Mouse (Mus musculus) CH12.LX (cell line): Measurements from ENCODE around the gene Slc47a2. TPM values are rescaled to one million over a fixed set of nuclear protein-coding genes. Genes with fewer than 3 reads are reported as not detected.

Source experiments
- DNase-seq: peaks from one replicate; pipeline ENCODE4 v3.0.0-alpha.2; 2013; ENCODE audit errors: extremely low read depth
- H3K27ac ChIP-seq: 2 replicates; pipeline ENCODE4 v1.5.1; 2012; ENCODE audit warnings: low read depth, mild to moderate bottlenecking, control low read depth, moderate library complexity; ENCODE audit not compliant: insufficient read depth
- H3K27me3 ChIP-seq: replicated peaks from 2 replicates; pipeline ENCODE3; 2012; ENCODE audit warnings: inconsistent platforms
- H3K36me3 ChIP-seq, 2 experiments: replicated peaks in 1 of 2; 2 replicates each; pipeline versions ENCODE3 to v1.6.1; 2012; ENCODE audit warnings: inconsistent platforms in 1 of 2, low read length in 1 of 2, mild to moderate bottlenecking in 1 of 2, mixed read lengths in 1 of 2, moderate library complexity in 1 of 2; ENCODE audit not compliant: control insufficient read depth in 1 of 2, insufficient read depth in 1 of 2
- H3K4me1 ChIP-seq, 2 experiments: 2 replicates each; pipeline ENCODE4 v1.6.1; 2012; ENCODE audit warnings: inconsistent platforms in 1 of 2, moderate library complexity in 1 of 2; ENCODE audit not compliant: insufficient read depth in 2 of 2, control insufficient read depth in 1 of 2
- H3K4me2 ChIP-seq: 2 replicates; pipeline ENCODE4 v1.6.1; 2012; ENCODE audit warnings: low read depth, mild to moderate bottlenecking, control low read depth; ENCODE audit not compliant: poor library complexity, insufficient read depth, severe bottlenecking
- H3K4me3 ChIP-seq, 3 experiments: fragments of 150-350 bp in 1 of 3; sonication (generic) in 1 of 3; replicated peaks in 1 of 3; 2 replicates each; pipeline versions ENCODE3 to v1.5.1; 2011 to 2012; ENCODE audit warnings: low read depth in 2 of 3, low read length in 2 of 3, mild to moderate bottlenecking in 2 of 3, moderate library complexity in 2 of 3, control low read depth in 1 of 3, improper control_type of control experiment in 1 of 3, inconsistent platforms in 1 of 3, mixed read lengths in 1 of 3; ENCODE audit not compliant: poor library complexity in 1 of 3
- H3K79me2 ChIP-seq: replicated peaks from 2 replicates; pipeline ENCODE4 v1.6.1; 2012; ENCODE audit warnings: mild to moderate bottlenecking, moderate library complexity; ENCODE audit not compliant: control insufficient read depth, poor library complexity, insufficient read depth, severe bottlenecking; ENCODE audit errors: extremely low read depth
- H3K9ac ChIP-seq: 2 replicates; pipeline ENCODE4 v1.6.1; 2012; ENCODE audit warnings: low read depth, mild to moderate bottlenecking, control low read depth, moderate library complexity; ENCODE audit not compliant: insufficient read depth
- H3K9me3 ChIP-seq: replicated peaks from 2 replicates; pipeline ENCODE3; 2012; ENCODE audit warnings: low read length, inconsistent platforms, mixed read lengths
- BHLHE40 ChIP-seq: IDR thresholded peaks from 2 replicates; pipeline ENCODE4 v1.6.1; 2011; ENCODE audit warnings: mild to moderate bottlenecking, low read depth, low read length, improper control_type of control experiment
- CTCF ChIP-seq, 2 experiments: IDR thresholded peaks in 1 of 2; conservative IDR thresholded peaks in 1 of 2; 2 replicates each; pipeline ENCODE4 v1.5.1; 2011 to 2012; ENCODE audit warnings: low read depth in 2 of 2, low read length in 2 of 2, improper control_type of control experiment in 1 of 2, inconsistent platforms in 1 of 2, mild to moderate bottlenecking in 1 of 2, moderate library complexity in 1 of 2
- E2F4 ChIP-seq: IDR thresholded peaks from 2 replicates; pipeline ENCODE4 v1.6.1; 2011; ENCODE audit warnings: low read depth, low read length, improper control_type of control experiment; ENCODE audit not compliant: insufficient replicate concordance
- GABPA ChIP-seq: IDR thresholded peaks from 2 replicates; pipeline ENCODE4 v1.6.1; 2012; ENCODE audit warnings: low read depth, low read length, improper control_type of control experiment, inconsistent platforms; ENCODE audit not compliant: insufficient replicate concordance
- HCFC1 ChIP-seq: IDR thresholded peaks from 2 replicates; pipeline ENCODE4 v1.6.1; 2012; ENCODE audit warnings: low read depth, mild to moderate bottlenecking, inconsistent platforms, low read length, improper control_type of control experiment
- JUN ChIP-seq: IDR thresholded peaks from 2 replicates; pipeline ENCODE4 v1.6.1; 2011; ENCODE audit warnings: low read depth, mild to moderate bottlenecking, low read length, improper control_type of control experiment, moderate library complexity; ENCODE audit not compliant: insufficient read depth
- JUND ChIP-seq: conservative IDR thresholded peaks from 2 replicates; pipeline ENCODE4 v1.6.1; 2011; ENCODE audit warnings: low read depth, low read length, improper control_type of control experiment
- KAT2A ChIP-seq: IDR thresholded peaks from 2 replicates; pipeline ENCODE4 v1.6.1; 2012; ENCODE audit warnings: low read length, improper control_type of control experiment, inconsistent platforms; ENCODE audit not compliant: insufficient replicate concordance
- MAFK ChIP-seq: IDR thresholded peaks from 2 replicates; pipeline ENCODE4 v1.6.1; 2011; ENCODE audit warnings: low read length, improper control_type of control experiment; ENCODE audit not compliant: insufficient replicate concordance
- MAZ ChIP-seq: IDR thresholded peaks from 2 replicates; pipeline ENCODE4 v1.6.1; 2012; ENCODE audit warnings: low read depth, mild to moderate bottlenecking, inconsistent platforms, low read length, improper control_type of control experiment, moderate library complexity
- MEF2A ChIP-seq: IDR thresholded peaks from 2 replicates; pipeline ENCODE4 v1.6.1; 2014; ENCODE audit warnings: low read depth, mild to moderate bottlenecking, inconsistent platforms, low read length, improper control_type of control experiment, borderline replicate concordance
- MYC ChIP-seq: IDR thresholded peaks from 2 replicates; pipeline ENCODE4 v1.6.1; 2011; ENCODE audit warnings: low read depth, mild to moderate bottlenecking, improper control_type of control experiment, low read length
- NELFE ChIP-seq: IDR thresholded peaks from 2 replicates; pipeline ENCODE4 v1.6.1; 2011; ENCODE audit warnings: low read depth, low read length, improper control_type of control experiment
- NRF1 ChIP-seq: IDR thresholded peaks from 2 replicates; pipeline ENCODE4 v1.6.1; 2014; ENCODE audit warnings: low read depth, mild to moderate bottlenecking, inconsistent platforms, low read length, improper control_type of control experiment, moderate library complexity
- PAX5 ChIP-seq: IDR thresholded peaks from 2 replicates; pipeline ENCODE4 v1.6.1; 2012; ENCODE audit warnings: low read length, inconsistent platforms, mixed read lengths
- POLR2A ChIP-seq: IDR thresholded peaks from 2 replicates; pipeline ENCODE4 v1.6.1; 2011; ENCODE audit warnings: low read depth, mild to moderate bottlenecking, improper control_type of control experiment, low read length
- POLR2AphosphoS2 ChIP-seq: IDR thresholded peaks from 2 replicates; pipeline ENCODE4 v1.6.1; 2011; ENCODE audit warnings: low read depth, low read length, improper control_type of control experiment
- RCOR1 ChIP-seq: conservative IDR thresholded peaks from 2 replicates; pipeline ENCODE4 v1.6.1; 2012; ENCODE audit warnings: low read depth, mild to moderate bottlenecking, inconsistent platforms, low read length, improper control_type of control experiment
- SIN3A ChIP-seq: IDR thresholded peaks from 2 replicates; pipeline ENCODE4 v1.6.1; 2012; ENCODE audit warnings: low read length, improper control_type of control experiment, inconsistent platforms
- TCF12 ChIP-seq: IDR thresholded peaks from 2 replicates; pipeline ENCODE4 v1.6.1; 2014; ENCODE audit warnings: low read depth, mild to moderate bottlenecking, inconsistent platforms, low read length, improper control_type of control experiment
- UBTF ChIP-seq: IDR thresholded peaks from 2 replicates; pipeline ENCODE4 v1.6.1; 2012; ENCODE audit warnings: low read depth, mild to moderate bottlenecking, inconsistent platforms, low read length, improper control_type of control experiment, moderate library complexity
- USF2 ChIP-seq: conservative IDR thresholded peaks from 2 replicates; pipeline ENCODE4 v1.6.1; 2011; ENCODE audit warnings: low read depth, low read length, improper control_type of control experiment
- ZC3H11A ChIP-seq: IDR thresholded peaks from 2 replicates; pipeline ENCODE4 v1.6.1; 2012; ENCODE audit warnings: low read depth, mild to moderate bottlenecking, inconsistent platforms, low read length, improper control_type of control experiment
- ZMIZ1 ChIP-seq: IDR thresholded peaks from 2 replicates; pipeline ENCODE4 v1.6.1; 2012; ENCODE audit warnings: low read depth, mild to moderate bottlenecking, inconsistent platforms, low read length, improper control_type of control experiment
- ZNF384 ChIP-seq: IDR thresholded peaks from 2 replicates; pipeline ENCODE4 v1.6.1; 2012; ENCODE audit warnings: low read depth, low read length, improper control_type of control experiment, inconsistent platforms
- dilution Hi-C: fragments of 300-500 bp; cut with MboI; formaldehyde crosslinking; loops from 2 replicates; pipeline ENCODE4 v1.14.3; 2020; ENCODE audit warnings: low sequenced_read_pairs; ENCODE audit not compliant: extremely low pct_unique_long_range_greater_than_20kb, extremely low pct_ligation_motif_present
- in situ Hi-C: fragments of 300-500 bp; cut with MboI; formaldehyde crosslinking; loops from 3 replicates; pipeline ENCODE4 v1.14.3; 2019; ENCODE audit warnings: low sequenced_read_pairs, low pct_ligation_motif_present, low pct_unique_long_range_greater_than_20kb, mixed read lengths
- polyA plus RNA-seq: library from polyadenylated mRNA; unstranded; fragments of >175 nt; gene quantifications from 2 replicates; pipeline ENCODE4 v1.2.1, GENCODE M21; 2012; ENCODE audit warnings: low read depth; ENCODE audit not compliant: insufficient read length
- total RNA-seq, 2 experiments: library from RNA; depleted of rRNA; stranded (reverse); fragments of 300-350 nt in 1 of 2; fragments of >200 nt in 1 of 2; gene quantifications; 2 replicates each; pipeline ENCODE4 v1.2.3; 2012 to 2014

Gene Slc47a2
- total and polyA plus RNA-seq, 3 experiments: 0.08 to 0.68 (median 0.39) TPM

- peaks cover 0 to 8% of the 10 kb centered on the region in 2 experiments; a peak in 2 of 4 replicates for H3K4me1 ChIP-seq
- H3K27ac ChIP-seq: no peak overlapping the region
- no peaks in the 10 kb centered on the region for H3K79me2 ChIP-seq
- no peak overlapping the region for H3K4me2 ChIP-seq
- peaks cover 15% of the 10 kb centered on the region for H3K27me3 ChIP-seq
- no peak overlapping the region for H3K4me3 ChIP-seq
- in situ Hi-C loops (no loop called here), dilution Hi-C loops (no loop called here)
- H3K9me3 ChIP-seq: no peaks in the 10 kb centered on the region
- H3K36me3 ChIP-seq: no peaks in the 10 kb centered on the region
- no peak for TF ChIP-seq TCF12
- no peak for TF ChIP-seq CTCF (conservative IDR thresholded peaks at IDR 0.05 in 1 of 2, IDR thresholded peaks at IDR 0.05 in 1 of 2; ENCODE audit: low read depth in 2 of 2, low read length in 2 of 2)
- TF ChIP-seq JUND: no peak
- TF ChIP-seq MAZ: no peak
- no peak for TF ChIP-seq POLR2A
- no peak for TF ChIP-seq PAX5
- TF ChIP-seq SIN3A: no peak
- no peak for TF ChIP-seq BHLHE40
- no peak for TF ChIP-seq HCFC1
- TF ChIP-seq USF2: no peak
- no peak for TF ChIP-seq MAFK
- no peak for TF ChIP-seq NELFE
- no peak for TF ChIP-seq UBTF
- TF ChIP-seq NRF1: no peak
- no peak for TF ChIP-seq KAT2A
- TF ChIP-seq MEF2A: no peak
- TF ChIP-seq RCOR1: no peak
- no peak for TF ChIP-seq JUN
- TF ChIP-seq MYC: no peak
- TF ChIP-seq E2F4: no peak
- DNase-seq: no peak
- H3K9ac ChIP-seq: no peak overlapping the region
Measured at GRCm38 (mm10) chr11:61271612-61272011, 71.0 kb downstream of the Slc47a2 start.

- in situ Hi-C loops (no loop called here), dilution Hi-C loops (no loop called here)
- no peak overlapping the region for H3K9ac ChIP-seq
- H3K79me2 ChIP-seq: peaks cover 5% of the 10 kb centered on the region; the same call in 1 of the 2 replicates
- H3K27ac ChIP-seq: no peak overlapping the region
- no peaks in the 10 kb centered on the region for H3K36me3 ChIP-seq
- H3K4me2 ChIP-seq: no peak overlapping the region
- TF ChIP-seq GABPA (no peak), BHLHE40 (no peak), POLR2AphosphoS2 (no peak), ZMIZ1 (no peak), ZNF384 (no peak), NRF1 (no peak), ZC3H11A (no peak)
- TF ChIP-seq, all 38 proteins: peak for 0
- no peak for DNase-seq
- H3K9me3 ChIP-seq: no peaks in the 10 kb centered on the region
- peaks cover 0 to 16% of the 10 kb centered on the region in 2 experiments; a peak in 2 of 4 replicates for H3K4me1 ChIP-seq
- no peak overlapping the region for H3K4me3 ChIP-seq
- H3K27me3 ChIP-seq: peaks cover 13% of the 10 kb centered on the region
Measured at GRCm38 (mm10) chr11:61270406-61270805, 72.3 kb downstream of the Slc47a2 start.
